In genomic region chr10:4432996-4433755, GRCm38 (mm10) we compare ENCODE assay signal across 7 mouse cellular contexts. TPM values are rescaled to one million over a fixed set of nuclear protein-coding genes. Genes with fewer than 3 reads are reported as not detected.
DNase-seq lines count a peak whose midpoint lies in the region; ATAC-seq and TF ChIP-seq lines count a peak whose summit lies in the region.

No protein-coding gene starts in this region.

- H3K27ac ChIP-seq in embryonic facial prominence, embryonic 10.5 days (replicated peaks): peak overlapping the region; percentile 84
- peak overlapping the region; percentile 85 for H3K27ac ChIP-seq in hindbrain, postnatal 0 days
- H3K27ac ChIP-seq in lung, embryonic 16.5 days (ENCODE audit: low read length): peak overlapping the region; percentile 91

- peaks cover 18% of the 10 kb centered on the region for H3K4me1 ChIP-seq in embryonic facial prominence, embryonic 10.5 days
- H3K4me1 ChIP-seq in hindbrain, postnatal 0 days (ENCODE audit: insufficient read depth, low read length): 0 out of 2 replicates have a peak, but pooled peaks cover 7% of the 10 kb centered on the region
- peaks cover 6% of the 10 kb centered on the region for H3K4me1 ChIP-seq in lung, embryonic 16.5 days (replicated peaks; ENCODE audit: control insufficient read depth, insufficient read depth, low read length)

- DNase-seq in thymus, postnatal 14 days: peak; percentile 25
- DNase-seq in thymus, postnatal 4 days: no peak
- no peak for DNase-seq in embryonic facial prominence, embryonic 10.5 days (ENCODE audit: low spot score)
- DNase-seq in hindbrain, postnatal 0 days (ENCODE audit: low spot score): peak; percentile 43
- no peak for DNase-seq in layer of hippocampus, postnatal 25 days (ENCODE audit: extremely low spot score in 1 of 2, low spot score in 1 of 2)
- no peak for DNase-seq in frontal cortex, postnatal 36 days (ENCODE audit: low spot score in 2 of 2)

- peak overlapping the region; percentile 79 for H3K4me3 ChIP-seq in embryonic facial prominence, embryonic 10.5 days
- H3K4me3 ChIP-seq in hindbrain, postnatal 0 days (ENCODE audit: low read length): peak overlapping the region; percentile 70
- peak overlapping the region; percentile 69 for H3K4me3 ChIP-seq in lung, embryonic 16.5 days (ENCODE audit: low read length)

- peak overlapping the region; percentile 69 for H3K4me2 ChIP-seq in hindbrain, postnatal 0 days (ENCODE audit: low read depth, low read length)
- H3K4me2 ChIP-seq in lung, embryonic 16.5 days (ENCODE audit: low read depth, low read length): peak overlapping the region; percentile 71

- peak overlapping the region; percentile 46 for H3K9ac ChIP-seq in hindbrain, postnatal 0 days (replicated peaks; ENCODE audit: low read length)
- peak overlapping the region; percentile 82 for H3K9ac ChIP-seq in lung, embryonic 16.5 days (ENCODE audit: low read length)

- peak; percentile 42 for TF ChIP-seq CTCF in hindbrain, postnatal 0 days (IDR thresholded peaks at IDR 0.05; ENCODE audit: low read depth)

- H3K9me3 ChIP-seq in embryonic facial prominence, embryonic 10.5 days: no peaks in the 10 kb centered on the region
- H3K9me3 ChIP-seq in hindbrain, postnatal 0 days (ENCODE audit: low read length): no peaks in the 10 kb centered on the region
- no peaks in the 10 kb centered on the region for H3K9me3 ChIP-seq in lung, embryonic 16.5 days (ENCODE audit: control insufficient read depth, low read length)

- 12% methylated on average over 19 of the region's 19 CpGs for WGBS in embryonic facial prominence, embryonic 10.5 days
- WGBS in hindbrain, postnatal 0 days: 10% methylated on average over 19 of the region's 19 CpGs
- 6% methylated on average over 19 of the region's 19 CpGs for WGBS in lung, embryonic 16.5 days

- no peak for ATAC-seq in hindbrain, postnatal 0 days
- no peak for ATAC-seq in lung, embryonic 16.5 days (ENCODE audit: low read depth)

- peaks cover 45% of the 10 kb centered on the region for H3K36me3 ChIP-seq in embryonic facial prominence, embryonic 10.5 days (replicated peaks)
- no peaks in the 10 kb centered on the region for H3K36me3 ChIP-seq in hindbrain, postnatal 0 days (ENCODE audit: insufficient read depth, low read length)
- no peaks in the 10 kb centered on the region for H3K36me3 ChIP-seq in lung, embryonic 16.5 days (ENCODE audit: control insufficient read depth, insufficient read depth, low read length)

- H3K27me3 ChIP-seq in embryonic facial prominence, embryonic 10.5 days (replicated peaks; ENCODE audit: low read depth, poor library complexity, severe bottlenecking): no peaks in the 10 kb centered on the region
- H3K27me3 ChIP-seq in hindbrain, postnatal 0 days (ENCODE audit: insufficient read depth, low read length): no peaks in the 10 kb centered on the region
- no peaks in the 10 kb centered on the region for H3K27me3 ChIP-seq in lung, embryonic 16.5 days (ENCODE audit: control insufficient read depth, insufficient read depth, low read depth, low read length)

RNA-seq across cellular contexts. Expression of gene Armt1, which starts 0.9 kb away (rescaled TPM):
- polyA plus RNA-seq in embryonic facial prominence, embryonic 10.5 days (2016; fragmentation: Nextera tagmentation; extraction: Ambion mirVana): 27.4 and 29.5 TPM in 2 replicates
- total RNA-seq in hindbrain, postnatal 0 days (2014; rRNA removed): 8.3 and 10.8 TPM in 2 replicates
- polyA plus RNA-seq in hindbrain, postnatal 0 days (2015; fragmentation: Nextera tagmentation; extraction: Ambion mirVana): 6.6 and 7.7 TPM in 2 replicates
- polyA plus RNA-seq in lung, embryonic 16.5 days (2015; fragmentation: Nextera tagmentation; extraction: Ambion mirVana): 19.5 and 22.3 TPM in 2 replicates
- total RNA-seq in layer of hippocampus, postnatal 25 days (2021): 10 to 100 TPM; 19.6 to 23.8 TPM

RNA-seq across cellular contexts. Expression of gene Rmnd1, which starts 1.0 kb away (rescaled TPM):
- polyA plus RNA-seq in embryonic facial prominence, embryonic 10.5 days (2016; fragmentation: Nextera tagmentation; extraction: Ambion mirVana): 46.5 and 52.5 TPM in 2 replicates
- 24.7 and 56.8 TPM in 2 replicates for total RNA-seq in hindbrain, postnatal 0 days (2014; rRNA removed)
- 25.6 and 30.0 TPM in 2 replicates for polyA plus RNA-seq in hindbrain, postnatal 0 days (2015; fragmentation: Nextera tagmentation; extraction: Ambion mirVana)
- 39.1 and 44.8 TPM in 2 replicates for polyA plus RNA-seq in lung, embryonic 16.5 days (2015; fragmentation: Nextera tagmentation; extraction: Ambion mirVana)
- 10 to 100 TPM; 30.1 to 43.7 TPM for total RNA-seq in layer of hippocampus, postnatal 25 days (2021)

RNA-seq across cellular contexts. Expression of gene Zbtb2, which starts 45.3 kb away (rescaled TPM):
- polyA plus RNA-seq in embryonic facial prominence, embryonic 10.5 days (2016; fragmentation: Nextera tagmentation; extraction: Ambion mirVana): 18.8 and 22.7 TPM in 2 replicates
- 18.0 and 19.5 TPM in 2 replicates for total RNA-seq in hindbrain, postnatal 0 days (2014; rRNA removed)
- 11.8 and 13.5 TPM in 2 replicates for polyA plus RNA-seq in hindbrain, postnatal 0 days (2015; fragmentation: Nextera tagmentation; extraction: Ambion mirVana)
- 14.1 and 16.4 TPM in 2 replicates for polyA plus RNA-seq in lung, embryonic 16.5 days (2015; fragmentation: Nextera tagmentation; extraction: Ambion mirVana)
- total RNA-seq in layer of hippocampus, postnatal 25 days (2021): 10 to 100 TPM; 11.4 to 12.1 TPM

RNA-seq across cellular contexts. Expression of gene Ccdc170, which starts 49.1 kb away (rescaled TPM):
- 0.10 and 0.15 TPM in 2 replicates for polyA plus RNA-seq in embryonic facial prominence, embryonic 10.5 days (2016; fragmentation: Nextera tagmentation; extraction: Ambion mirVana)
- 0.99 and 1.0 TPM in 2 replicates for total RNA-seq in hindbrain, postnatal 0 days (2014; rRNA removed)
- polyA plus RNA-seq in hindbrain, postnatal 0 days (2015; fragmentation: Nextera tagmentation; extraction: Ambion mirVana): 0.36 and 0.44 TPM in 2 replicates
- polyA plus RNA-seq in lung, embryonic 16.5 days (2015; fragmentation: Nextera tagmentation; extraction: Ambion mirVana): 0.43 and 0.97 TPM in 2 replicates
- 1 to 10 TPM in 1 of 2 experiments, under 1 TPM in 1; 0.32 to 1.3 TPM for total RNA-seq in layer of hippocampus, postnatal 25 days (2021)

Comparison
In these comparisons a context has a peak if more than half of its experiments do, and no peak if none do; other contexts are left out.
1. DNase-seq: peak in thymus, postnatal 14 days (single experiment) and hindbrain, postnatal 0 days (single experiment); none in thymus, postnatal 4 days (single experiment), embryonic facial prominence, embryonic 10.5 days (single experiment), layer of hippocampus, postnatal 25 days (0 of 2) and frontal cortex, postnatal 36 days (0 of 2).
2. Peak in every context shown above with its lines, with median percentiles within 50 percentile points of each other: H3K27ac ChIP-seq and H3K4me3 ChIP-seq.